In genomic region chr8:115496016-115496415, GRCm38 (mm10) we compare ENCODE assay signal across 20 mouse cellular contexts.
DNase-seq lines count a peak whose midpoint lies in the region; ATAC-seq lines count a peak whose summit lies in the region.
"Had no signal": no experiment of that assay in that cellular context is flagged by ENCODE, and none has a peak within 500 bp of the region (broad histone marks: within the 10 kb centered on the region; RNA-seq: fewer than 3 reads in every experiment).

No protein-coding gene starts in this region.

- no peaks in the 10 kb centered on the region for H3K36me3 ChIP-seq in heart, embryonic 11.5 days (ENCODE audit: control insufficient read depth, insufficient read depth, low read length)
- H3K36me3 ChIP-seq: embryonic facial prominence, embryonic 12.5 days; forebrain, embryonic 15.5 days; heart, embryonic 10.5 days; hindbrain, embryonic 12.5 days; intestine, embryonic 15.5 days had no signal

- no peak overlapping the region for H3K9ac ChIP-seq in heart, embryonic 11.5 days (ENCODE audit: low read depth, low read length)
- H3K9ac ChIP-seq: embryonic facial prominence, embryonic 12.5 days; forebrain, embryonic 15.5 days; hindbrain, embryonic 12.5 days; intestine, embryonic 15.5 days had no signal

- H3K27me3 ChIP-seq in heart, embryonic 11.5 days (ENCODE audit: control insufficient read depth, insufficient read depth, low read length) = no peaks in the 10 kb centered on the region
- H3K27me3 ChIP-seq: embryonic facial prominence, embryonic 12.5 days; forebrain, embryonic 15.5 days; hindbrain, embryonic 12.5 days; intestine, embryonic 15.5 days had no signal

- H3K4me1 ChIP-seq in heart, embryonic 11.5 days (ENCODE audit: control insufficient read depth, insufficient read depth, low read length) = no peaks in the 10 kb centered on the region
- H3K4me1 ChIP-seq: embryonic facial prominence, embryonic 12.5 days; forebrain, embryonic 15.5 days; heart, embryonic 10.5 days; hindbrain, embryonic 12.5 days; intestine, embryonic 15.5 days had no signal

- no peak overlapping the region for H3K4me3 ChIP-seq in heart, embryonic 11.5 days (ENCODE audit: low read depth, low read length)
- H3K4me3 ChIP-seq: embryonic facial prominence, embryonic 12.5 days; forebrain, embryonic 15.5 days; heart, embryonic 10.5 days; hindbrain, embryonic 12.5 days; intestine, embryonic 15.5 days had no signal

- 78% methylated on average over 1 of the region's 1 CpGs for WGBS in heart, embryonic 11.5 days (ENCODE audit: insufficient replicate concordance)

- no peak overlapping the region for H3K27ac ChIP-seq in heart, embryonic 11.5 days (ENCODE audit: low read depth, low read length)
- H3K27ac ChIP-seq: embryonic facial prominence, embryonic 12.5 days; forebrain, embryonic 15.5 days; heart, embryonic 10.5 days; hindbrain, embryonic 12.5 days; intestine, embryonic 15.5 days had no signal

- peak; percentile 18 for DNase-seq in thymus, postnatal 25 days
- DNase-seq in thymus, adult 18-20 months = no peak
- peak; percentile 13 for DNase-seq in T-cell, adult 2 months (ENCODE audit: low spot score)
- no peak for DNase-seq in lung, adult 18-20 months
- DNase-seq in cerebellum, adult 8-10 months = no peak
- DNase-seq: adrenal gland, adult 8-10 months; adrenal gland, postnatal 36 days; cerebellum, adult 9-10 months; cerebellum, postnatal 25 days; gastrocnemius, postnatal 36 days; heart, adult 18-20 months had no signal

- H3K9me3 ChIP-seq in heart, embryonic 11.5 days (replicated peaks; ENCODE audit: control insufficient read depth, low read length) = no peaks in the 10 kb centered on the region
- H3K9me3 ChIP-seq: embryonic facial prominence, embryonic 12.5 days; forebrain, embryonic 15.5 days; heart, embryonic 10.5 days; hindbrain, embryonic 12.5 days; intestine, embryonic 15.5 days had no signal

- no peak overlapping the region for H3K4me2 ChIP-seq in heart, embryonic 11.5 days
- H3K4me2 ChIP-seq: embryonic facial prominence, embryonic 12.5 days; forebrain, embryonic 15.5 days; hindbrain, embryonic 12.5 days; intestine, embryonic 15.5 days had no signal

- ATAC-seq in inflammation-experienced regulatory T-cells, adult 6 months = peak; percentile 63
- no peak for ATAC-seq in heart, embryonic 11.5 days (replicated peaks; ENCODE audit: insufficient number of reproducible peaks, low FRiP score, low TSS enrichment)
- ATAC-seq: forebrain, embryonic 15.5 days; hindbrain, embryonic 16.5 days; intestine, embryonic 15.5 days; Patski had no signal

Comparison
In these comparisons a context has a peak if more than half of its experiments do, and no peak if none do; other contexts are left out.
1. DNase-seq: peak in thymus, postnatal 25 days (single experiment) and T-cell, adult 2 months (single experiment); none in thymus, adult 18-20 months (0 of 2), lung, adult 18-20 months (0 of 2) and cerebellum, adult 8-10 months (single experiment).